Mouse (Mus musculus): ENCODE results near the gene Pkmyt1. TPM values are rescaled to one million over a fixed set of nuclear protein-coding genes. Genes with fewer than 3 reads are reported as not detected.

Gene Pkmyt1
- polyA plus RNA-seq, 1 experiment, result 10.9 TPM

GRCm38 (mm10) chr17:23776216-23776615 is 50.1 kb downstream of the Pkmyt1 start:
- Histone ChIP-seq H3K4me1 (ENCODE audit: control insufficient read depth, insufficient read depth, low read length) (no peaks in the 10 kb centered on the region), H3K4me3 (ENCODE audit: insufficient read depth, low read length) (no peak overlapping the region), H3K27ac (ENCODE audit: insufficient read depth, low read length) (no peak overlapping the region)
- TF ChIP-seq POLR2A (IDR thresholded peaks at IDR 0.05; ENCODE audit: low read depth, low read length) (no peak), CTCF (IDR thresholded peaks at IDR 0.05; ENCODE audit: borderline replicate concordance, insufficient read depth, low read length) (no peak)

DNA sequence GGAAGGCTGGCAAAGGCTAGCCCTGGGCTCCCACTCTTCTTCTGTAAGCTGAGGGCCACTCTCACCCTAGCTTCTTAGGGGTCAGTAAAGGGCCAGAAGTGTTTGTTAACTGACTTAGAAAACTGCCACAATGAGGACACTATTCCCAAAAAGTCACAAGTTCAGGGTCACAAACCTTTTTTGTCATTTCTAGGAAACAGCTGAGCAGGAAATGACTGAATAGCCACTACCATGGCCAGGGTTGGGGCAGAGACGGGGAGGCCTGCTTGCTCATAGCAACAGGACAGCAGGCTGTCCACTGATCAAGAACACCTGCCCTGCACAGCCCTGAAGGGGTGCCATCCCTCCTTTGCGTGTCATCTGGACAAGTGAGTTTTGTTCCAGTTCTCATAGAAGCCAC is 51.0 kb downstream of the Pkmyt1 start:
- H3K4me3 ChIP-seq (ENCODE audit: insufficient read depth, low read length), result no peak overlapping the region
- TF ChIP-seq POLR2A (IDR thresholded peaks at IDR 0.05; ENCODE audit: low read depth, low read length) (no peak), CTCF (IDR thresholded peaks at IDR 0.05; ENCODE audit: borderline replicate concordance, insufficient read depth, low read length) (no peak)
- H3K4me1 ChIP-seq (ENCODE audit: control insufficient read depth, insufficient read depth, low read length), result no peaks in the 10 kb centered on the region
- no peak overlapping the region for H3K27ac ChIP-seq (ENCODE audit: insufficient read depth, low read length)

GRCm38 (mm10) chr17:23778447-23778846 is 52.3 kb downstream of the Pkmyt1 start:
- no peak for TF ChIP-seq CTCF (IDR thresholded peaks at IDR 0.05; ENCODE audit: borderline replicate concordance, insufficient read depth, low read length)
- TF ChIP-seq POLR2A (IDR thresholded peaks at IDR 0.05; ENCODE audit: low read depth, low read length), result no peak
- no peak overlapping the region for H3K4me3 ChIP-seq (ENCODE audit: insufficient read depth, low read length)
- H3K4me1 ChIP-seq (ENCODE audit: control insufficient read depth, insufficient read depth, low read length), result no peaks in the 10 kb centered on the region
- no peak overlapping the region for H3K27ac ChIP-seq (ENCODE audit: insufficient read depth, low read length)

- H3K27ac ChIP-seq (ENCODE audit: insufficient read depth, low read length), result no peak overlapping the region
- no peaks in the 10 kb centered on the region for H3K4me1 ChIP-seq (ENCODE audit: control insufficient read depth, insufficient read depth, low read length)
- H3K4me3 ChIP-seq (ENCODE audit: insufficient read depth, low read length), result no peak overlapping the region
- TF ChIP-seq CTCF (IDR thresholded peaks at IDR 0.05; ENCODE audit: borderline replicate concordance, insufficient read depth, low read length) (no peak), POLR2A (IDR thresholded peaks at IDR 0.05; ENCODE audit: low read depth, low read length) (no peak)
Measured at GRCm38 (mm10) chr17:23783352-23783751, 57.2 kb downstream of the Pkmyt1 start.

- peaks cover 4% of the 10 kb centered on the region for H3K4me1 ChIP-seq (ENCODE audit: control insufficient read depth, insufficient read depth, low read length)
- peak within 1 kb of the TSS; percentile 29 for H3K4me3 ChIP-seq (ENCODE audit: insufficient read depth, low read length)
- H3K27ac ChIP-seq (ENCODE audit: insufficient read depth, low read length), result no peak within 1 kb of the TSS
- no peak for TF ChIP-seq CTCF (IDR thresholded peaks at IDR 0.05; ENCODE audit: borderline replicate concordance, insufficient read depth, low read length)
- no peak; the same call in 1 of the 2 replicates for TF ChIP-seq POLR2A (IDR thresholded peaks at IDR 0.05; ENCODE audit: low read depth, low read length)
Measured at GRCm38 (mm10) chr17:23785561-23786471, 59.7 kb downstream of the Pkmyt1 start, which contains the start of gene Flywch2. Gene Flywch2 (minus strand): TSS chr17:23786081.

Other genes with a start within 250 kb of the Pkmyt1 start
- gene Vmn2r117, start 246.6 kb upstream of the Pkmyt1 start, polyA plus RNA-seq (2011; ENCODE audit: insufficient read length, low read depth, missing spikeins), result not detected in 2 replicates
- gene Zfp213, start 162.1 kb upstream of the Pkmyt1 start, polyA plus RNA-seq (2011; ENCODE audit: insufficient read length, low read depth, missing spikeins), result 6.5 TPM in 2 replicates
- 5.3 and 8.1 TPM in 2 replicates for gene Zfp13, start 126.8 kb upstream of the Pkmyt1 start, polyA plus RNA-seq (2011; ENCODE audit: insufficient read length, low read depth, missing spikeins)
- not detected in 2 replicates for gene Zscan10, start 125.5 kb upstream of the Pkmyt1 start, polyA plus RNA-seq (2011; ENCODE audit: insufficient read length, low read depth, missing spikeins)
- gene Mmp25, start 81.1 kb upstream of the Pkmyt1 start, polyA plus RNA-seq (2011; ENCODE audit: insufficient read length, low read depth, missing spikeins), result 0.30 and 0.50 TPM in 2 replicates
- gene Bicdl2, start 65.8 kb upstream of the Pkmyt1 start, polyA plus RNA-seq (2011; ENCODE audit: insufficient read length, low read depth, missing spikeins), result not detected in 2 replicates
- 146 and 164 TPM in 2 replicates for gene Hcfc1r1, start 52.7 kb upstream of the Pkmyt1 start, polyA plus RNA-seq (2011; ENCODE audit: insufficient read length, low read depth, missing spikeins)
- 15.7 and 20.1 TPM in 2 replicates for gene Thoc6, start 52.5 kb upstream of the Pkmyt1 start, polyA plus RNA-seq (2011; ENCODE audit: insufficient read length, low read depth, missing spikeins)
- 126 and 221 TPM in 2 replicates for gene Tnfrsf12a, start 48.9 kb upstream of the Pkmyt1 start, polyA plus RNA-seq (2011; ENCODE audit: insufficient read length, low read depth, missing spikeins)
- gene Cldn6, start 47.1 kb upstream of the Pkmyt1 start, polyA plus RNA-seq (2011; ENCODE audit: insufficient read length, low read depth, missing spikeins), result not detected in 2 replicates
- not detected in 2 replicates for gene Cldn9, start 42.3 kb upstream of the Pkmyt1 start, polyA plus RNA-seq (2011; ENCODE audit: insufficient read length, low read depth, missing spikeins)
- not detected in 2 replicates for gene 1520401A03Rik, start 3.6 kb upstream of the Pkmyt1 start, polyA plus RNA-seq (2011; ENCODE audit: insufficient read length, low read depth, missing spikeins)
- gene Paqr4, start 14.5 kb downstream of the Pkmyt1 start, polyA plus RNA-seq (2011; ENCODE audit: insufficient read length, low read depth, missing spikeins), result 5.1 and 6.3 TPM in 2 replicates
- not detected in 2 replicates for gene Kremen2, start 19.5 kb downstream of the Pkmyt1 start, polyA plus RNA-seq (2011; ENCODE audit: insufficient read length, low read depth, missing spikeins)
- gene Flywch1, start 45.3 kb downstream of the Pkmyt1 start, polyA plus RNA-seq (2011; ENCODE audit: insufficient read length, low read depth, missing spikeins), result 29.3 and 33.0 TPM in 2 replicates
- gene Flywch2, start 59.7 kb downstream of the Pkmyt1 start, polyA plus RNA-seq (2011; ENCODE audit: insufficient read length, low read depth, missing spikeins), result 2.2 and 2.8 TPM in 2 replicates
- gene Srrm2, start 64.2 kb downstream of the Pkmyt1 start, polyA plus RNA-seq (2011; ENCODE audit: insufficient read length, low read depth, missing spikeins), result 264 and 303 TPM in 2 replicates
- 303 and 364 TPM in 2 replicates for gene Elob, start 102.8 kb downstream of the Pkmyt1 start, polyA plus RNA-seq (2011; ENCODE audit: insufficient read length, low read depth, missing spikeins)
- not detected in 2 replicates for gene Prss33, start 109.7 kb downstream of the Pkmyt1 start, polyA plus RNA-seq (2011; ENCODE audit: insufficient read length, low read depth, missing spikeins)
- not detected in 2 replicates for gene Prss32, start 117.5 kb downstream of the Pkmyt1 start, polyA plus RNA-seq (2011; ENCODE audit: insufficient read length, low read depth, missing spikeins)
- gene Prss41, start 117.8 kb downstream of the Pkmyt1 start, polyA plus RNA-seq (2011; ENCODE audit: insufficient read length, low read depth, missing spikeins), result not detected in 2 replicates
- not detected in 2 replicates for gene Prss21, start 141.7 kb downstream of the Pkmyt1 start, polyA plus RNA-seq (2011; ENCODE audit: insufficient read length, low read depth, missing spikeins)
- gene Dcpp1, start 154.5 kb downstream of the Pkmyt1 start, polyA plus RNA-seq (2011; ENCODE audit: insufficient read length, low read depth, missing spikeins), result not detected in 2 replicates
- gene Dcpp2, start 154.5 kb downstream of the Pkmyt1 start, polyA plus RNA-seq (2011; ENCODE audit: insufficient read length, low read depth, missing spikeins), result not detected in 2 replicates
- gene Dcpp3, start 191.1 kb downstream of the Pkmyt1 start, polyA plus RNA-seq (2011; ENCODE audit: insufficient read length, low read depth, missing spikeins), result not detected in 2 replicates
- not detected in 2 replicates for gene Sbp, start 215.3 kb downstream of the Pkmyt1 start, polyA plus RNA-seq (2011; ENCODE audit: insufficient read length, low read depth, missing spikeins)
- gene Sbpl, start 228.9 kb downstream of the Pkmyt1 start, polyA plus RNA-seq (2011; ENCODE audit: insufficient read length, low read depth, missing spikeins), result not detected in 2 replicates

Data from embryonic fibroblast, embryonic 13.5 days (primary cell).